Mouse (Mus musculus) naive thymus-derived CD4-positive, alpha-beta T cell, adult 2 months (primary cell): ENCODE results near the gene Frg2f1.

ENCODE experiments used
- DNase-seq: peaks from one replicate; pipeline ENCODE4 v3.0.0-alpha.2; 2011; ENCODE audit warnings: low read depth

Gene Frg2f1

GRCm38 (mm10) chr4:119492291-119492932 lies 46.9 kb downstream of the Frg2f1 start, which contains the start of gene Rimkla:
TSS of gene Rimkla (minus strand) at chr4:119492628.
- peak; percentile 52 for DNase-seq

DNA sequence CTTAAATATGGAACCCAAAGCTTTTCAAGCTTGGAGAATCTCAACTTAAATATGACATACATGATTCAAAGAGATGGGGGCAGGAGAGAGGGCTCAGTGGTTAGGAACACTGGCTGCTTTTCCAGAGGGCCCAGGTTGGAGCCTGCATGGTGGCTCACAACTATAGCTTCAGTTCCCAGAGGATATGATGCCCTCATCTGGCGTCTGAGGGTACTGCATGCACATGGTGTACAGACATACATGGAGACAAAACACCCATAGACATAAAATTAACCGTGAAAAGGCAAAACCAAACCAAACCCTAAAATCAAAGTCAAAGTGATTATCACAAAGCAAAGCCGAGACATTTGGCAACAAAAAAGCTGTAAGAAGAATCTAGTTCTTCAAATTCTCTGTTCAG lies 48.5 kb downstream of the Frg2f1 start:
- peak; percentile 31 for DNase-seq

DNA sequence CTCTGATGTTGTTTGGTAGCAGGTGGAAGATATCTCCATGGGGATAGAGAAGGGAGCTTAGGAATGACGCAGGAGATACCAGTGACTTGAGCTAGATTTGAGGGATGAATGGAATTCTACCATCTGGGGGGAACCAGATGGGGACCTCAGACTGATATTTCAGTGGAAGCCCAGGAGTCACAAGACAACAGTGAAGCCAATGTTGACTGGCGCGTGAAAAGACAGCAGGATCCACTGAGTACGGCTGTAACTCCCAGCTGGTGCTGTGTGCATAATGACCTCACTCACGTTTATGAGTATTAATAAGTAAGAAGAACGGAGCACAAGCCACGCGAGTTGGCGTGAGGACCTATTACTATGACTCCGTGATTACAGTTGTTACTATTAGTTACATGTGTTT lies 49.7 kb downstream of the Frg2f1 start:
- DNase-seq = no peak

DNA sequence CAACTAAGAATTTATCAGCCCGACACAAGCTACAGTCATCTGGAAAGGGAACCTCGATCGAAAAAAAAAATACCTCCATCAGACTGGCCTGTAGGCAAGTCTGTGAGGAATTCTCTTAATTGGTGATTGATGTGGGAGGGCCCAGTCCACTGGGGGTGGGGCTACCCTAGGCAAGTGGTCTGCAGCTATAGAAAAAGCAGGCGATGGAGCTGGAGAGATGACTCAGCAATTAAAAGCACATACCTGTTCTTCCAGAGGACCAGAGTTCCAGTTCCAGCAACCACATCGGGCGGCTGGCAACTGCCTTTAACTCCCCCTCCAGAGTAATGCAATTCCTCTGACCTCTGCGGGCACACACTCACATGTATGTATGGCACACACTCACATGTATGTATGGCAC lies 54.4 kb downstream of the Frg2f1 start:
- no peak for DNase-seq

GRCm38 (mm10) chr4:119483051-119483450 lies 56.3 kb downstream of the Frg2f1 start:
- no peak for DNase-seq
